Mouse (Mus musculus) central nervous system, embryonic 14 days (tissue): ENCODE results near the gene March7. TPM values are rescaled to one million over a fixed set of nuclear protein-coding genes. Genes with fewer than 3 reads are reported as not detected.

Experiments used
- polyA plus RNA-seq: library from polyadenylated mRNA; depleted of rRNA; stranded (reverse); fragments of >200 nt; gene quantifications from 2 replicates; pipeline ENCODE4 v1.2.3, GENCODE M21; 2012; rRNA removed

March7 gene
- polyA plus RNA-seq: 63.9 and 71.4 TPM in 2 replicates

DNA sequence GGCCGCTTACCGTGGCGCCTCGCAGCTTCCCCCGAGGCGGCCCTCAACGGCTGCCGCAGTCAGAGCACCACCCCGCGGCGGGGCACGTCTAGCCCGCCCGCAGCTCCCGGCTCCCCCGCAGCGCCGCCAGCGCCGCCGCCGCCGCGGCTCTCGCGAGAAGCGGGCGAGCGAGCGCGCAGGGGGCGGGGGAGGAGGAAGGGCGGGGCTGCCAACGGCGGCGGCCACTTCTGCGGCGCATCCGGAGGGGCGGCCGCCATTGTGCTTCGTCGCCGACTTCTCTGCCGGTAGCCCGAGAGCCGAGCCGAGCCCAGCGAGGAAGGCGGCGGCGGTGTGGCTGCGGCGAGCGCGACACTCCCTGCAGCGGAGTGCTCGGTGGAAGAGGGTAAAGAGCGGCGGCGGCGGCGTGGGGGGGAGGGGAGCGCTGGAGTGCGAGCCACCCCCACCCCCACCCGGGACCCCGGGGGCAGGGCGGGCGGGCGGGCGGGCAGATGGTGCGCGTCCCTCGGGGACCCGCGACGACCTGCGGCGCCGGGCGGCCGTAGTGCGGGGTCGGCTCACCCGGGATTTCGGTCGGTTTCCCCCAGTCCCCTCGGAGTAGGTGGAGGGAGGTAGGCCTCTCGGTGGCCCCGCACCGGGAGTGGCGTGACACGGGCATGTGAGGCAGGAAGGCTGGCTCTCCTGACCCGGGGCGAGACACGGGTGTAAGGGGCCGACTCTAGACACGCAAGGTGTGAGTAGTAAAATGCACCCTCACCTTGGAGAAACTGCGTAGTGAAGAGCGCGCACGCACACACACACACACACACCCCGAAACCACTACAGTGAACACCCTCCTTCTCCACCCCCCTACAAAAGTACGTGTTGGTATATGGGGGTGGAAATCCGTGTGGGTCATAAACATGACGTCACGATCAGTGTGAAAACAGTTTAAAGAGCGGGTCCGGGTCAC lies at the start of gene March7, which contains the start of gene Baz2b:
TSS of gene March7 (plus strand) at position 185 of the 949 bp plus-strand sequence.
TSS of gene Baz2b (minus strand) at position 137 of the 949 bp plus-strand sequence.

DNA sequence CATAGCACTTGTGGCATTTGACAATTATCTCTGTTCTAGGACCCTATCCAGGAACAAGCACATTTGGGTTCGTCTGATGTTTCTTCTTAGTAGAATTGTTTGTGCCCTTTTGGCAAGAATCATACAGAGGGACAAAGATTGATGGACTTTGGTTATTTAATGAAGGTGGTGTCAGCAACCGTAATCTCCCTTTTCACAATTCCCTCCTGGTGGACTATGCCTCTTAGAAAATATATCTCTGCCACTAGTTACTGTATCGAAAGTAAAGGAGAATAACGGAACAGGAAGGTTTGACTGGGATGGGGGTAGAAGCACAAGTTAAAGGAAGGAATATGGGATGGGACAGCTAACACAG lies 74.8 kb downstream of the March7 start, which contains the start of gene Cd302:
TSS of gene Cd302 (minus strand) at position 22 of the 355 bp plus-strand sequence.

Other genes starting within 250 kb of the March7 start
- 67.2 and 70.4 TPM in 2 replicates for gene Baz2b, start within 50 bp of the March7 start, polyA plus RNA-seq
- 6.1 and 11.5 TPM in 2 replicates for gene Cd302, start 74.6 kb downstream of the March7 start, polyA plus RNA-seq
- gene Ly75, start 173.4 kb downstream of the March7 start, polyA plus RNA-seq: 0.64 and 0.86 TPM in 2 replicates